Mouse (Mus musculus) forebrain, embryonic 16.5 days (tissue): Measurements from ENCODE around the gene Eif2ak3. TPM values are rescaled to one million over a fixed set of nuclear protein-coding genes. Genes with fewer than 3 reads are reported as not detected.

Experiments
- ATAC-seq: fragments of 200-750 bp; cut with Nextera tagmentation; 2 replicates; pipeline ENCODE4 v1.8.0; 2017; ENCODE audit warnings: mild to moderate bottlenecking, moderate library complexity
- H3K27ac ChIP-seq: fragments of 300-500 bp; sonication (generic); 2 replicates; pipeline ENCODE4 v1.5.1; 2014; ENCODE audit warnings: low read length, control low read depth
- H3K27me3 ChIP-seq: fragments of 300-500 bp; sonication (generic); replicated peaks from 2 replicates; pipeline ENCODE4 v1.6.1; 2014; ENCODE audit warnings: low read length; ENCODE audit not compliant: control insufficient read depth, insufficient read depth
- H3K36me3 ChIP-seq: fragments of 300-500 bp; sonication (generic); 2 replicates; pipeline ENCODE4 v1.6.1; 2014; ENCODE audit not compliant: control insufficient read depth, insufficient read depth
- H3K4me1 ChIP-seq: fragments of 300-500 bp; sonication (generic); replicated peaks from 2 replicates; pipeline ENCODE4 v1.6.1; 2014; ENCODE audit warnings: low read length; ENCODE audit not compliant: control insufficient read depth, insufficient read depth
- H3K4me2 ChIP-seq: fragments of 300-500 bp; sonication (generic); 2 replicates; pipeline ENCODE4 v1.6.1; 2014; ENCODE audit warnings: mild to moderate bottlenecking, low read length, control low read depth
- H3K4me3 ChIP-seq: fragments of 300-500 bp; sonication (generic); replicated peaks from 2 replicates; pipeline ENCODE4 v1.5.1; 2014; ENCODE audit warnings: mild to moderate bottlenecking, low read length, control low read depth
- H3K9ac ChIP-seq: fragments of 300-500 bp; sonication (generic); replicated peaks from 2 replicates; pipeline ENCODE4 v1.6.1; 2014; ENCODE audit warnings: low read depth, low read length, control low read depth
- H3K9me3 ChIP-seq: fragments of 300-500 bp; sonication (generic); 2 replicates; pipeline ENCODE4 v1.6.1; 2016; ENCODE audit warnings: low read length; ENCODE audit not compliant: control insufficient read depth
- WGBS: fragments of 180-500 bp; shearing (Covaris S2); extraction: QIAGEN DNeasy Blood & Tissue Kit; methylation state at CpG from one replicate; pipeline ENCODE4 v1.1.7; 2014; 5-methylcytosine and 5-hydroxymethylcytosine counted together
- polyA plus RNA-seq: library from polyadenylated mRNA; unstranded; fragments of >200 nt; fragmentation: Nextera tagmentation; extraction: Ambion mirVana; gene quantifications from 2 replicates; pipeline ENCODE4 v1.2.1, GENCODE M21; 2015

Gene Eif2ak3
- polyA plus RNA-seq, 1 experiment from 2014 or later: 14.4 TPM

DNA sequence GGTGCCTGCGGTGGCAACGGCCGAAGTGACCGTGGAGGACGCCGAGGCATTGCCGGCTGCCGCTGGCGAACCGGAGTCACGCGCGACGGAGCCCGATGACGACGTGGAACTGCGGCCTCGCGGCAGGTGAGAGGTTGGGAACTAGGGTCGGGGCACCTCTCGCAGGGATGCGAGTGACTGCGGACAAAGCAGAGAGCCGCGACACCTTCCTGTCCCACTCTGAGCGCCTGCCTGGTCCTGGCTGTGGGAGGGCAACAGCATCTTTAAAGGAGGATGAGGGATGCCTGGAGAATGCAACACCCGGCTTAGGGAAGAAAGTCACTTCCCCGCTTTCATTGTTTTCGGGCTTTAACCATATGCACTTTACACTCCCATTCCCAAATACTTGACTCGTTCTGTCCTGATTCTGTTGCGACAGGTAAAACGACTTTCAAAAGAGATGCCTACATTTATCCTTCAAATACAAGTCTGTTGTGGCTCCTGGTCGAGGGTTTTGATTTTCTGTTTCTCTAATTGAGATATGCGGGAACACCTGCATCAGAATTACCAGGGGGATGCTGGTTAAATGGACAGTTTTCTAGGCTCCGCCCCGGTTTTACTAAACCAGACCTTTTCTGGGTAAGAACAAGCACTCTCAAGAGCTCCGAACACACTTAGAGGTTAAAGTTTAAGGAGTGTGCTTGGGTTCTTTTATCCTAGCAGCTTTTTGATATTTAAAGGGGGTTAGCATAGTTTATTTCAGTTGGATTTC lies 756 bp downstream of the Eif2ak3 start:
- no peak for ATAC-seq
- WGBS: under 1% methylated on average over 38 of the region's 38 CpGs

DNA sequence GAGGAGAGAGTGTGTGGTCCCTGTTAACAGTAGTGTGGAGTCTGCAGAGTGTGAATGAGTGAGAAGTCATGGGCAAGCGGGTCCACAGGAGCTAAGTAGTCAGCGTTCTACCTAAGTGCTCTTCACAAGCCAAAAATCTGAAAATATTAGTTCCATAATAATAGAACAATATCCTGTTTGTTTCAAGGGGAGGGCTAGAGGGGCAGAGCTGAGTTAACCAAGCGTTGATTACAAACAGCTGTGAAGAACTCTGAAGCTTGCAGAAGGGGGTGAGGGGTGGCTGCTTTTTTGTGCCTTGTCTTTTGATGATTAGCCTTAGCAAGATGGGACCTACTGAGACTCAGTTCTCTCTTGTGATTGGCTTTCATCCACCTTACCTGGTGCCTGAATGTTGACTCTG lies 3.1 kb downstream of the Eif2ak3 start:
- H3K27me3 ChIP-seq: no peaks in the 10 kb centered on the region
- H3K9ac ChIP-seq: no peak overlapping the region
- 42% methylated on average over 3 of the region's 3 CpGs for WGBS

More for the DNA sequence above, 756 bp downstream of the Eif2ak3 start:
- Histone ChIP-seq H3K9me3 (no peaks in the 10 kb centered on the region), H3K4me3 (peak overlapping the region; percentile 70), H3K4me1 (peaks cover 29% of the 10 kb centered on the region), H3K9ac (peak overlapping the region; percentile 88), H3K27ac (peak overlapping the region; percentile 95), H3K36me3 (no peaks in the 10 kb centered on the region), H3K4me2 (peak overlapping the region; percentile 89), H3K27me3 (no peaks in the 10 kb centered on the region)

DNA sequence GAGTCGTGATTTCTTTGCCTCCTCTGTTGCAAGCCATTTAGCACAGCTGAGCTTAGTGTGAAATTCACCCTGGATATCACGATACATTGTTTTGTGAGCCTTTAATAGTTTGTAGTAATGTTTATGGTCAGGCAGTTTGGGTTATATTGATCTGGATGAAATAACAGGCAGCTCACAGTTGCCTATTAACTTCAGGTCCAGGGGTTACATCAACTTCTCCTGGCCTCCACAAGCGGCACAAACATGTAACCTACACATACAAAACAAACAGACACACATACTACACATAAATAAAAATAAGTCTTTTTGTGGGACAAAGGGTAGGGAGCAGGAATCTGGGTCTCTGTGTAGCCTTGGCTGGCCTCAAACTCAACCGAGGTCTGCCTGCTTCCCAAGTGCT lies 9.1 kb downstream of the Eif2ak3 start:
- H3K4me2 ChIP-seq: no peak overlapping the region
- peaks cover 3% of the 10 kb centered on the region; the same call in 1 of the 2 replicates for H3K4me1 ChIP-seq
- H3K4me3 ChIP-seq: no peak overlapping the region
- WGBS: 82% methylated on average over 4 of the region's 4 CpGs
- no peaks in the 10 kb centered on the region for H3K9me3 ChIP-seq
- H3K9ac ChIP-seq: no peak overlapping the region
- no peak for ATAC-seq
- no peak overlapping the region for H3K27ac ChIP-seq
- H3K36me3 ChIP-seq: no peaks in the 10 kb centered on the region
- no peaks in the 10 kb centered on the region for H3K27me3 ChIP-seq

More for the DNA sequence above, 3.1 kb downstream of the Eif2ak3 start:
- Histone ChIP-seq H3K4me3 (no peak overlapping the region), H3K4me1 (peaks cover 30% of the 10 kb centered on the region), H3K9me3 (no peaks in the 10 kb centered on the region), H3K36me3 (no peaks in the 10 kb centered on the region), H3K27ac (no peak overlapping the region), H3K4me2 (no peak overlapping the region)
- no peak for ATAC-seq

DNA sequence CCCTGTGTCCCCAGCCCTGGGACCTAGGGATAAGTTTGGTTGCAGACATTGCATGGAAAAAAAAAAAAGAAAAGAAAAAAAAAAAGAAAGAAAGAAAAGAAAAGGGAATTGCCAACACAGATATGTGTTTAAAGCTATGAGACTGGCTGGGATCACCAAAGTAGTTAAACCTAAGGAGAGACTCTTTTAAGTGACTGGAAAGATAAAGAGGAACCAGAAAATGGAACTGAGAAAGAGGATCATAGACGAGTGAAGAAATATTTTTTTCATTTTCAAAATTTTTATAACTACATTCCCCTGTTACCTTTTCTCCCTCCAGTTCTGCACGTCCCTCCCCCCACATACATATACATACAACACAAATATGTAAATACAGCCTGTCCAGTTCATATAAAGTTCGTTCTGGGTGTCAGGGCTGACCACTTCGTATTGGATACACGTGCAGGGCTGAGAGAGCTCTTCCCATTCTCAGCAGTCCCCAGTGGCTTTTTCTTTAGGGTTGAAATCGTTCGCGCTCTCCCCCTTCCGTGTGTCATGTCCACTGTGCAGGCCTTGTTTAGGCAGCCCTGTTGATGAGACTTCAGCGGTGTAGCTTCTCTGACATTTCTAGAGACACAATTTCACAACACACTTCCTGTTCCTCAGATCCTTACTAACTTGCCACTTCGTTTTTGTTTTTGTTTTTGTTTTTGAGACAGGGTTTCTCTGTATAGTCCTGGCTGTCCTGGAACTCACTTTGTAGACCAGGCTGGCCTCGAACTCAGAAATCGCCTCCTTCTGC lies 11.4 kb downstream of the Eif2ak3 start:
- no peak overlapping the region for H3K4me2 ChIP-seq
- no peak overlapping the region for H3K4me3 ChIP-seq
- ATAC-seq: no peak
- H3K36me3 ChIP-seq: peaks cover 6% of the 10 kb centered on the region; the same call in 1 of the 2 replicates
- no peak overlapping the region for H3K9ac ChIP-seq
- H3K4me1 ChIP-seq: no peaks in the 10 kb centered on the region
- whole genome bisulfite sequencing: 87% methylated on average over 13 of the region's 13 CpGs
- H3K27ac ChIP-seq: no peak overlapping the region
- no peaks in the 10 kb centered on the region for H3K27me3 ChIP-seq
- H3K9me3 ChIP-seq: no peaks in the 10 kb centered on the region

DNA sequence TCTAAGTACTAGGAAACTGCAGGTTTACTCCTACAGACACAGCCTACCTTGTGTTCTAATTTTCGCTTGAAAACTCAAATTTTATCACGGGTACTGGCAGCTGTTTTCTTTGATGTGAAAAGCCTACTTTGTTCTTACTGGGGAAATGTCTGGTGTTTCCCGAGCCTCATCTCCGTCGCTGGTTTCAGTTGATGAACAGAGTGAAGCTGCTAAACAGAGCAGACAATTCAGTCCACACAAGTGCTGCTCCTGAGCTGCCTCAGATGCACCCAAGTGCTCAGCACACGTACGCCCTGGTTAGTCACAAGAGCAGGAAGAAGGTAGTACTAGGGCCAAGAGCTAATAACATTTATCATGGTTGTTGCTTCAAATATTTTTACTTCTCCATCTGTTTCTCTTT lies 18.4 kb downstream of the Eif2ak3 start:
- Histone ChIP-seq H3K9ac (no peak overlapping the region), H3K27me3 (no peaks in the 10 kb centered on the region), H3K9me3 (no peaks in the 10 kb centered on the region), H3K27ac (no peak overlapping the region), H3K4me1 (peaks cover 5% of the 10 kb centered on the region; the same call in 1 of the 2 replicates), H3K4me3 (no peak overlapping the region), H3K4me2 (no peak overlapping the region), H3K36me3 (peaks cover 6% of the 10 kb centered on the region; the same call in 1 of the 2 replicates)
- WGBS: 86% methylated on average over 7 of the region's 7 CpGs
- ATAC-seq: no peak

DNA sequence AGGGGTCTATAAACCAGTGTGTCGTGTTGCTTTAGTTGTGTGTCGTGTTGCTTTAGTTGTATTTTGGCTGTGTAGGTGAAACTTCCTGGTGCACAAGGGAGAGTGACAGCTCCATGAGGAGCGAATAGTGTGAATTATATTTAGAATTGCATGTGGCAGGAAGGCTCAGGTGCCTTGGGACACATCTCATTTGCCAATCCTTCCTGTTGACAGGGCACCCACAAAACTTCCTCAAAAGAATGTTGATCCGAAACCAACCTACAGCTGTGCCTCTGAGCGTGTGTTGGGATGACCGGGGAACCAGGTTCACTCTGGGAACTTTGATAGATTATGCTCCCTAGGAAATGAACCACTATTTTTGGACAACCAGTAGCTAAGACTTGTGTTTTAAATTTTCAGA lies 20.0 kb downstream of the Eif2ak3 start:
- H3K4me3 ChIP-seq: no peak overlapping the region
- ATAC-seq: no peak
- H3K9ac ChIP-seq: no peak overlapping the region
- WGBS: 91% methylated on average over 6 of the region's 6 CpGs
- no peaks in the 10 kb centered on the region for H3K27me3 ChIP-seq
- no peak overlapping the region for H3K27ac ChIP-seq
- H3K36me3 ChIP-seq: peaks cover 4% of the 10 kb centered on the region; the same call in 1 of the 2 replicates
- H3K4me1 ChIP-seq: peaks cover 5% of the 10 kb centered on the region; the same call in 1 of the 2 replicates
- H3K4me2 ChIP-seq: no peak overlapping the region
- H3K9me3 ChIP-seq: no peaks in the 10 kb centered on the region

DNA sequence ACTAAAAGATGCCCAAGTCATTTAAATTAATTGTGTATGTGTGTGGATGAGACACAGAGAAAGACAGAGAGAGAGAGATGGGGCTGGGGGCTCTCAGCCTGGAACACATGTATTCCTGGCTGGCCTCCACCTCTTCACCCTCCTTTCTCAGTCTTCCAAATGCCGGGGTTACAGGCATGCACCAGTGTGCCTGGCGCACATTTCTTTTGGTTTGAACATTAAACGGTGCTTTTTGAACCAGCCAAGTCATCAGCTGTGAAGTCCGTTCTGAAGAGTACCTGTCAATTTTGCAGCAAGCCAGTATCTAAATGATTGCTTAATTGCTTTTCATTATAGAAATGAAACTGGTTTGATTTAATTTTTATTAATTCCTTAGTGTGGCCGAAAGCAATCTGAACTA lies 22.4 kb downstream of the Eif2ak3 start:
- no peak for ATAC-seq
- Histone ChIP-seq H3K36me3 (no peaks in the 10 kb centered on the region), H3K9ac (no peak overlapping the region), H3K9me3 (no peaks in the 10 kb centered on the region), H3K4me2 (no peak overlapping the region), H3K4me3 (no peak overlapping the region), H3K27me3 (no peaks in the 10 kb centered on the region), H3K27ac (no peak overlapping the region), H3K4me1 (peaks cover 5% of the 10 kb centered on the region; the same call in 1 of the 2 replicates)
- WGBS: 27% methylated on average over 5 of the region's 5 CpGs

DNA sequence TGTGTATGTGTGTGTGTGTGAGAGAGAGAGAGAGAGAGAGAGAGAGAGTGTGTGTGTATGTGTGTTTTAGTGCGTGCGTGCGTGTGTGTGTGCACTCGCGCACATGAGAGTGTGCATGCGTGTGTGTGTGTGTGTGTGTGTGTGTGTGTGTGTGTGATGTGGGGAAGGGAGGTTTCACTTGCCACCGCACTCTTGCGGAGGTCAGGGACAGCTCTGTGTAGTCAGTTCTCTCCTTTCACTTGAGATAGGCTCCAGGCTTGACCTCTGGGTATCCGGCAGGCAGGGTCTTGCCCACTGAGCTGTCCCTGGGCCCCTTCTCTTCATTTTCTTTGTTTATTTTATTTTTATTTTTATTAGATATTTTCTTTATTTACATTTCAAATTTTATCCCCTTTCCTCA lies 23.0 kb downstream of the Eif2ak3 start:
- ATAC-seq: 0 out of 2 replicates have a peak, but pooled peaks have one; percentile 44
- Histone ChIP-seq H3K4me2 (no peak overlapping the region), H3K27me3 (no peaks in the 10 kb centered on the region), H3K4me3 (no peak overlapping the region), H3K9me3 (no peaks in the 10 kb centered on the region), H3K9ac (no peak overlapping the region), H3K36me3 (no peaks in the 10 kb centered on the region), H3K27ac (no peak overlapping the region), H3K4me1 (peaks cover 5% of the 10 kb centered on the region)
- 92% methylated on average over 9 of the region's 9 CpGs for WGBS

DNA sequence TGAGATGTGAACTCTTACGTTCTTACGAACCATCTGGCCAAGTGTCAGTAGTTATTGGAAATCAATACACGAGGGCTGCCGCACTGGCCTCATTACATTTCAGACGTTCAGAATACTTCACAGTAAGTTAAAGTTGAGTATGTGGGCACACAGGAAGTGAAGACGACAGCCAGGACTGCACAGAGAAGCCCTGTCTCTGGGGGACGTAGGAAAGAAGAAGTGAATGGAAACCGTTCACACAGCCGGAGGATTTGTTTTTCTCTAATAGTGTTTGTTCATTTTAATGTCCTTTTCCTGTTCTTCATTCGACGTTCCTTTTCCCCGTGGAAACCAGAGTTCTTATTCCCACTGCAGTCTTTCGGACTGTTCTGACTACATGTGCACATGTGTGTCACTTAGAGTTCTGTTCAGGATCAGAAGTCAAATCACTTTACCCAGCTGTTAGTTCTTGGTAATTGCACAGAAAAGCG lies 27.2 kb downstream of the Eif2ak3 start:
- Histone ChIP-seq H3K9ac (no peak overlapping the region), H3K27ac (no peak overlapping the region), H3K36me3 (no peaks in the 10 kb centered on the region), H3K27me3 (no peaks in the 10 kb centered on the region), H3K4me2 (no peak overlapping the region), H3K4me3 (no peak overlapping the region), H3K9me3 (no peaks in the 10 kb centered on the region), H3K4me1 (peaks cover 3% of the 10 kb centered on the region)
- WGBS: 62% methylated on average over 14 of the region's 14 CpGs
- ATAC-seq: 0 out of 2 replicates have a peak, but pooled peaks have one; percentile 21
